Mouse (Mus musculus) telencephalon, adult 2 months (tissue): ENCODE data around the gene Skp2.
"Not testable (repeated sequence)": the region's sequence is repeated elsewhere in the genome, so short reads cannot be mapped to it uniquely, and the experiment has no call there.

Experiments
- DNase-seq: peaks from one replicate; pipeline ENCODE4 v3.0.0-alpha.2; 2011; ENCODE audit warnings: low read depth, low spot score

The Skp2 gene

GRCm38 (mm10) chr15:9155325-9155724, at the start of gene Skp2:
Skp2 (minus strand) TSS chr15:9155425.
- DNase-seq: no peak

GRCm38 (mm10) chr15:9198421-9198820, 43.2 kb upstream of the Skp2 start:
- DNase-seq: no peak

DNA sequence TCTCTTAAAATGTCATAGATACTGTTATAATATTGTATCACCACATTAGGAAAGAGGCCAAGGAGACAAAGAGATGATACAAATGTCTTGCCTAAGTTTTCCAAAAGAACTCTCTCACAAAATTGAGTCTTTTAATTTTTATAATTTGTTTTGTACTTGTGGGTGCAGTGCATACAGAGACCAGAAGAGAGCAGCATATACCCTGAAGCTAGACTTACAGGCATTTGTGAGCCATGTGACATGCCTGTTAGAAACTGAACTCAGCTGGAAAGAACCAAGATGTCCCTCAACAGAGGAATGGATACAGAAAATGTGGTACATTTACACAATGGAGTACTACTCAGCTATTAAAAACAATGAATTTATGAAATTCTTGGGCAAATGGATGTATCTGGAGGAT, 37.5 kb upstream of the Skp2 start:
- not testable (repeated sequence) for DNase-seq

DNA sequence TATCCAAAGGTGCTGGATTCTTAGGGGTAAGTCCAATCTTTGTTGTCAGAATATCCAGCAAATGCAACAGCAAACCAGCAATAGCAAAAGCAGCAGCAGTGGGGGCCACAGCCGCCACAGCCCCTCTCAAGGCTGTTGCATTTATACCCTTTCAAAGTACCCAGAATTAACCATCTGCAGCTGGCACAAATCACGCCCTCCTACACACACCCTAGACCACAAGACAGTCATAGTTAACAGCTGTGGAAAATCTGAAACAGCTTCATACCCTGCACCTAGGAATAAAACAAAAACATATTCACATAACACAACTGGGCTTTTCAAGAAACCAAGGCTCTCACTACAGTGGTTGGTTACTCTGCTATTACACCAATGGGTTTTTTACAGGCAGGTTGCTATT, 34.6 kb upstream of the Skp2 start:
- DNase-seq: peak; percentile 6

DNA sequence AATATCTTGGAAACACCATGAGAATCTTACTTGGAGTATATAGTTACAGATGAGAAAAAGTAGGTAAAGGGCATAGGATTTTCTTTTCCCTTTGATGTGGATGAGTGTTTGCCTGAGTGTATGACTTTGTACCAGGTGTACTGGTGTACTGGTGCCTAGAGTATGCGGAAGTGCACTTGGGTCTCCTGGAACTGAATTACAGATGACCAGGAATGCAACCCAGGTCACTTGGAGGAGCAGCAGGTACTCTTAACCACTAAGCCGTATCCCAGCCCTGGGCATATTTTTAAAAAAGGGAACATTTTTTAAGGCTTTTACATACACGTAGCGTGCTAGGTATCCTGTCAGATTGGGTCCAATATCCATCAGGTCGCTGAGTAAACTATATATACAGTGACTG, 28.8 kb upstream of the Skp2 start:
- no peak for DNase-seq

- DNase-seq: no peak
These were observed 21.8 kb upstream of the Skp2 start for GRCm38 (mm10) chr15:9177038-9177437.

DNA sequence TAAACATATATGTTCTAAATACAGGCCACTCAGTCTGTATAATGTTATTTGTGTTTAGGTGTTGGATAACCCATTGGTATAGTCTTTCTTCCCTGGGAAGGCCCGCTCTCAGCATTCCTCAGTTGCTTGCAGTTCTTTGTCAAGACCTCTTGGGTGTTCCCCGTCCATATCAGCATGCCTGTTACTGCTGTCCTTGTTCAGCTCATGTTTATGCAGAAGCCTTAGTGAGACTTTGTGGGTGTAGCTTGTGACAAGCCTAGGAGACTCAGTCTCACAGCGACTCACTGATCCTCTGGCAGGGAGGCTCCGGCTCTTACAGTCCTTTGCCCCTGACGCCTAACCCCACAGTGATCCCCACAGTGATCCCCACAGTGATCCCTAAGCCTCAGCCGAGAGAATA, 8.9 kb upstream of the Skp2 start:
- DNase-seq: no peak

DNA sequence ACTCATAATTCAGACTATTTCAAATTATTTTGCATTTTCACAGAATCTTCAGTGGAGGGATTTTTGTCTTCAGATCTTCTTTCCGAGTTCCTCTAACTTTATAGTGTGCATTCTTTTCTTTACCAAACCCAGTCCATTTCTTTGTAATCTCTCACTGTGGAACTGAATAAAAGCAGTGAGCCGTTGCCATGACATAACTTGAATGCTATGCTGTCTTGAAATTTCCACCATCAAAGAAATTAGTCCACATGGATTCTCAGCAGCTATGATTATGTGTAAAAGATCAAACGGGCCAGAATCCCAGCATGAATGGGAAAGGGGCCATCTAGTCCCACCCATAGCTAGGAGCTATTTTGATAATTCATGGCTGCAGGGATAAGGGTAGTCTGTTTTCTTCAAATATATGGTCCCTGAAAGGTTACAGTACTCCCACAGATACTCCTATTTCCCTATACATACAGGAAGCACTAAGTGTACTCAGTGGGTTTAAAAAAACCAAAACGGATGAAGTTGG, 7.4 kb upstream of the Skp2 start:
- no peak for DNase-seq

GRCm38 (mm10) chr15:9140684-9141171, 14.5 kb downstream of the Skp2 start:
- DNase-seq: no peak

DNA sequence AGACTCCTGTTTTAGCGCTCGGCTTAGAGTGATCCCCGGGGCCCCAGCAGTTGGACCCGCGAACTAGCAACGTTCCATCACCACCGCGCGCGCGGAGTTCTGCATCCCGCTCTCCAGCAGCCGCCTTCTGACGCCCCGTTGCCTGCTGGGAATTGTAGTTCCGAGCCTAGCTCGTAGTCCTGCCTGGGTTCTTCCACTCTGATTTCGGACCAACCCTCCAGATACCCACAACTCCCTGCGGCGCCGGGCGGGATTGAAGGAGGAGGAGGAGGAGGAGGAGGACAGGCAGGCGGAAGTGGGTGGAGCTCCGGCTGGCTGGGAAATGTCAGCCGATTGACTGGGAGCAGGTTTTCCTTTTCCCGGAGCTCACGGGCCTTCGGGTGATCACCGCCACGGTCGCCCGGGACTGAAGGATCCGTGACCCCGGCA, 15.0 kb downstream of the Skp2 start, which contains the start of gene Lmbrd2:
TSS of gene Lmbrd2 (plus strand) at position 299 of the 429 bp plus-strand sequence.
- peak; percentile 98 for DNase-seq

GRCm38 (mm10) chr15:9139447-9139846, 15.8 kb downstream of the Skp2 start:
- no peak for DNase-seq

- no peak for DNase-seq
These were observed 20.2 kb downstream of the Skp2 start for GRCm38 (mm10) chr15:9134891-9135507.

DNA sequence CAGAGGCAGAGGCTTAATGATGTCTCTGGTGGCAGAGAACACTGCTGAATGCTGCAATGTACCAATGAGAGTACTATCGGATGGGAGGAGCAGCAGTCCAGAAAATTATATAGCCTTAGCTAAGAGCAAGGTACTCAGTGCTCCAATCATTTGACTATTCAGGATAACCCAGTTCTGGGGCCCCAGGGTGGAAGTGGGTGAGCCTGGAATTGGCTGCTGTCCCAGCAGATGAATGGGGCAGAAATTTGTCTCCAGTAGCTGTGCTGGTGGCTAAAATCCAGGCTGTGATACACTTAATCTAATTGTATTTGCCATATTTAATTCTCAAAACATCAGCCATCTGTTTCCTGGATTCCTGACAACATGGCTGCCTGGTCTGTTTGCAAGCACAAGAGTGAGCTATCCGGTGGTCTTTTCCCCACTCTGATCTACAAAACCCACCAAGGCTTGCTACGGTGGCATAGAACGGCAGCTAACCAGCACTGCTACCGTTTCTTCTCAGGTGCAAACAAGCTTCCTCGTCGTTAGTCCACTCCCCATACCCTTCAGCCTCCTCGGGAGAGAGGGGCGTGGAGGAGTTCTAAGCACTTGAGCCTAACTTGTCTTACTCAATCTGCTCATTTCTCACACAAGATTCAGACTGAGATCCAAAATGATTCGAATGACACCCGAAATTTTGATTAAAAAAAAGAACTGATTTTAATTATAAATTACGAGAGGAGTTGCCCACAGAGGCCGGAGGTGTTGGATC, 22.4 kb downstream of the Skp2 start:
- DNase-seq: no peak

DNA sequence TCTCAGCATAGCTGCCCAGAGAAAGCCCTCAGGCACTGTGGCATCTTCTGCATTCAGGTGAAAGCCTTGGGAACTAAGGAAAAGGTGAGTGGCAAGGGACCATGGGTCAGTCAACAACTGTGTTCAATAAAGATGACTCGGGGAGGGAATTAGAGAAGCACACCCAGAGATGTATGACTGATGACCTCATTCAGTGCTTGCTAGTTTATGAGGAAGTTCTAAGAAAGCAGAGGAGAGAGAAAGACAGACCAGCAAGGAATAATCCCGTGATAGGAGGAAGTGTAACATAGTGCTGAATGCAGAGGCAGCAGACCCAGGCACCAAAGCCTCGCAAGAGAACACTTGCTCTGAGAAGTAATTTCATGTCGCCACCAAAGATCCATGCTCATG, 23.7 kb downstream of the Skp2 start:
- DNase-seq: no peak

GRCm38 (mm10) chr15:9130772-9131498, 24.3 kb downstream of the Skp2 start:
- DNase-seq: no peak

DNA sequence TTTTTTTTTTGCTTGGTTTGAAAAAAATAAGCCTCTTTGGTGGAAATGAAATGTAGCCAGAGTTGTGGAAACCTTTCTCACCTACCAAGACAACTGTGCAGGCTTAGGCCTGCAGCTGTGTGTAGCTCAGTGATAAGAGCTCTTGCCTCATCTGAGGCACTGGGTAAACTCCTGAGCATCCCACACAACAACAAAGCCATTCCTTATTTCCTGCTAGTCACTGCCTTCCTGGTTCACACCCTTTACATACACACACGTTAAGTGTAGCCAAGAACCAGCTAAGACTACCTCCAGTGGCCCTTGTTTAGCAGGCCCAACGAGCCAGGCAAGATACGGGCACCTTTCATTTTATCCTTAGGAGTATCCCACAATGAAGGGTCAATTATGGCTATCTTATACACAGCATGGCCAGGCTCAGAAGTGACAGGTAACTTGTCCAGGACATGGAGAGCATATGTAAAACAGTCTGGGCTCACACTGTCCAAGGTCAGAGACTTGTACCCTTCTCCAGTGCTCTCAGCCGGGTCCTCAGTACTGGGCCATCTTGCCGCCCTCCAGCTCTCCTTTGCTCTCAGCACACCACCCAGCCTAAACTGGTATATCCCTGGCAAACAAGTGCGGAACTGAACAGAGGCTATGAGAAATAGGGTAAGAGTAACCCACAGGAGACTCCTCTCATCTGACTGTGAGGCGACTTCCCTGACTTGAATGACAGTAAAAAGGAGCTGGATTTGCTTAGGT, 28.0 kb downstream of the Skp2 start:
- DNase-seq: no peak

- no peak for DNase-seq
These were observed 30.4 kb downstream of the Skp2 start for GRCm38 (mm10) chr15:9124856-9125255.

DNA sequence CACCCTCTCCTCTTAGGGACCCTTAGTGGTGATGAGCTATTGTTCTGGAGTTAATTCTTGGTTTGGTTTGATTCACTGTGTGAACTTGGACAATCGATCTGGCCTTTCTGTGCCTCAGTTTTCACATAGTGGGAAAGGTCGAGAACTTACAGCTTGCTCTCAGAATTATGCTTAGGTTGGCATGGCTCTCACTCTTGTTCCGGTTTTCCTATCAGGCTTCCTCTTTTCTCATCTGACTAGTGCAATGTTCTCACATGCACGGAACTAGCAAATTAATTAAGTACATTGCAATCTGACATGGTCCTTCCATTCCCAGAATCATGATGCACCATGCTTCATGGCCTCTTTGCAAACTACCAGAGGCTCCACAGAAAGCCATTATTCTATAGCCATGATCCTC, 32.2 kb downstream of the Skp2 start:
- no peak for DNase-seq

DNA sequence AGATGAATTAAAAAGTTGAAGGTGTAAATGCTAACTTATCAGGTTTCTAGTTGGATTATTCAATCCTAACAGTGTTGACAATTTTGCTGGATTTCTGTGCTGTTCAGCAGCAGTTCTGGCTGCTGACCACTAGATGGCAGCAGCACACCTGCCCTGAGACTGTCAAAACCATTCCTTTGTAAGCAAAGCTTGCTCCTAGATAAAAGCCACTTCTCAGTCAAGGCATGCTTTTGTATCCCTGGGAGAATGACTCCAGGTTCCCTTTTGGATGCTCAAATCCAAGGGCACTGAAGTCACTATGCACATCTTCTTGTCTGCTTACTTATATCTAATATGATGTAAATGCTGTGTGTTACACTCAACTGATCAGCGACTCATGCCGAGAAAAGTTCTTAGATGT, 35.1 kb downstream of the Skp2 start:
- DNase-seq: no peak

GRCm38 (mm10) chr15:9118852-9119251, 36.4 kb downstream of the Skp2 start:
- no peak for DNase-seq

DNA sequence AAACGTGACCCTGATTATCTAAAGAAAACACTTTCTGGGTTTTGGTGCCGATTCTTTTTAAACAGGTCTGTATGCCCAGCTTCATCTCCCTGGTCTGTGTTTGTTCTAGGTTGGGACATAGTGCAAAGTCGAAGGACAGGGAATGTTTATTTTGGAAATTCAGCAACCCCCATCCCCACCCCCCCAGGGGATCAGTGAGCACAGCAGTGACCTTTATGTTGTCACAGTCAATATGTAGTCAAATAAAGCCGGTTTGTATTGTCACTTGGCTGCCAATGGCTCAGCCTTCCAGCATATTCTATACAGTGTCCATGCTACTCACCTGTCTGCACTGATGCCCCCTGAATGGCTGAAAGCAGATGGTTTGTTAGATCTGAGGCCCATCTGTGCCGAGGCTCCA, 40.6 kb downstream of the Skp2 start:
- no peak for DNase-seq

GRCm38 (mm10) chr15:9114131-9114530, 41.1 kb downstream of the Skp2 start:
- DNase-seq: no peak
